In genomic region chr4:52459726-52460125, GRCm38 (mm10) we compare ENCODE assay signal across 10 mouse cellular contexts. TPM values are rescaled to one million over a fixed set of nuclear protein-coding genes. Genes with fewer than 3 reads are reported as not detected.
DNase-seq lines count a peak whose midpoint lies in the region; ATAC-seq and TF ChIP-seq lines count a peak whose summit lies in the region.
"Had no signal": no experiment of that assay in that cellular context is flagged by ENCODE, and none has a peak within 500 bp of the region (broad histone marks: within the 10 kb centered on the region; RNA-seq: fewer than 3 reads in every experiment).

No protein-coding gene starts in this region.

- H3K4me1 ChIP-seq in ES-Bruce4 (ENCODE audit: control insufficient read depth, insufficient read depth, low read length) = no peaks in the 10 kb centered on the region
- H3K4me1 ChIP-seq: hindbrain, embryonic 15.5 days had no signal

- no peak overlapping the region for H3K9ac ChIP-seq in ES-Bruce4 (ENCODE audit: low read depth, poor library complexity, severe bottlenecking)
- H3K9ac ChIP-seq: hindbrain, embryonic 15.5 days had no signal

- peaks cover 49% of the 10 kb centered on the region for H3K36me3 ChIP-seq in ES-Bruce4 (ENCODE audit: control insufficient read depth, insufficient read depth, low read length, poor library complexity, severe bottlenecking)

- H3K27me3 ChIP-seq in ES-Bruce4 (ENCODE audit: control insufficient read depth, insufficient read depth, low read length, poor library complexity, severe bottlenecking) = no peaks in the 10 kb centered on the region
- H3K27me3 ChIP-seq: hindbrain, embryonic 15.5 days had no signal

- no peaks in the 10 kb centered on the region for H3K9me3 ChIP-seq in ES-Bruce4 (replicated peaks; ENCODE audit: control insufficient read depth, insufficient read depth, low read length, poor library complexity, severe bottlenecking)
- H3K9me3 ChIP-seq: hindbrain, embryonic 15.5 days had no signal

- H3K27ac ChIP-seq in left cerebral cortex, adult 2 months = no peak overlapping the region
- H3K27ac ChIP-seq in ES-Bruce4 (ENCODE audit: insufficient read depth, low read length) = no peak overlapping the region
- H3K27ac ChIP-seq: hindbrain, embryonic 15.5 days had no signal

- no peak for TF ChIP-seq POLR2A in ES-Bruce4 (IDR thresholded peaks at IDR 0.05; ENCODE audit: insufficient read depth, low read length)

- intact Hi-C loops in left cerebral cortex, adult 2 months (cut with DNase I) = no loop called here
- intact Hi-C loops in left cerebral cortex, postnatal 14 days (cut with DNase I) = no loop called here
- intact Hi-C loops in heart, postnatal 14 days (cut with DNase I) = no loop called here

- peak; percentile 93 for ATAC-seq in megakaryocyte progenitor cell, adult 5-6 weeks (replicated peaks; ENCODE audit: poor library complexity)

- no peak for DNase-seq in left cerebral cortex, adult 2 months (ENCODE audit: extremely low spot score in 1 of 2, low spot score in 2 of 2)
- no peak for DNase-seq in left cerebral cortex, adult 9 months (ENCODE audit: low spot score in 2 of 2)
- DNase-seq in ZHBTc4 (ENCODE audit: low read depth, low spot score) = peak; percentile 79
- DNase-seq in left cerebral cortex, postnatal 14 days (ENCODE audit: low spot score in 2 of 2) = no peak
- no peak for DNase-seq in heart, postnatal 14 days

- TF ChIP-seq EP300 in ES-Bruce4 (IDR thresholded peaks at IDR 0.05; ENCODE audit: insufficient read depth, low read depth, low read length) = no peak

- no peak overlapping the region for H3K4me3 ChIP-seq in left cerebral cortex, adult 2 months
- H3K4me3 ChIP-seq in ES-Bruce4 (ENCODE audit: low read depth, low read length) = no peak overlapping the region
- H3K4me3 ChIP-seq: hindbrain, embryonic 15.5 days; myocyte had no signal

- TF ChIP-seq CTCF in left cerebral cortex, adult 2 months (IDR thresholded peaks at IDR 0.05) = peak; percentile 45
- TF ChIP-seq CTCF in ES-Bruce4 (IDR thresholded peaks at IDR 0.05; ENCODE audit: low read depth, low read length) = peak; percentile 46

RNA-seq across cellular contexts. Expression of gene Smc2, which starts 20.7 kb away (rescaled TPM):
- 1 to 10 TPM; 6.9 to 7.2 TPM for total RNA-seq in left cerebral cortex, adult 2 months (2021)
- polyA plus RNA-seq in ES-Bruce4 (2011; ENCODE audit: insufficient read depth, insufficient read length, low read depth, missing spikeins) = 106 and 107 TPM in 2 replicates
- 96.6 and 97.3 TPM in 2 replicates for total RNA-seq in megakaryocyte progenitor cell, adult 5-6 weeks (2015)
- 150 and 162 TPM in 2 replicates for total RNA-seq in megakaryocyte progenitor cell, adult 5-6 weeks (2017)
- 1 to 10 TPM; 5.7 to 6.3 TPM for total RNA-seq in left cerebral cortex, postnatal 14 days (2021)
- 10 to 100 TPM in 1 of 2 experiments, 1 to 10 TPM in 1; 5.7 to 10.3 TPM for total RNA-seq in heart, postnatal 14 days (2021)

RNA-seq across cellular contexts. Expression of gene Vma21-ps, which starts 37.3 kb away (rescaled TPM):
- total RNA-seq in left cerebral cortex, adult 2 months (2021) = not detected
- not detected in 2 replicates for polyA plus RNA-seq in ES-Bruce4 (2011; ENCODE audit: insufficient read depth, insufficient read length, low read depth, missing spikeins)
- total RNA-seq in megakaryocyte progenitor cell, adult 5-6 weeks (2015) = not detected in 2 replicates
- total RNA-seq in megakaryocyte progenitor cell, adult 5-6 weeks (2017) = not detected in 2 replicates
- total RNA-seq in left cerebral cortex, postnatal 14 days (2021) = not detected
- not detected for total RNA-seq in heart, postnatal 14 days (2021)
- total RNA-seq: left cerebral cortex, postnatal 36 days had no signal

Comparison
In these comparisons a context has a peak if more than half of its experiments do, and no peak if none do; other contexts are left out.
1. RNA of gene Smc2, which starts 20.7 kb away (total RNA-seq): 96.6 to 162 TPM in megakaryocyte progenitor cell, adult 5-6 weeks; 5.7 to 10.3 TPM in heart, postnatal 14 days, 6.9 to 7.2 TPM in left cerebral cortex, adult 2 months and 5.7 to 6.3 TPM in left cerebral cortex, postnatal 14 days; every median in the first group is over 4 times any median in the second.